8 mouse cellular contexts compared by ENCODE assay signal in the genomic region with DNA sequence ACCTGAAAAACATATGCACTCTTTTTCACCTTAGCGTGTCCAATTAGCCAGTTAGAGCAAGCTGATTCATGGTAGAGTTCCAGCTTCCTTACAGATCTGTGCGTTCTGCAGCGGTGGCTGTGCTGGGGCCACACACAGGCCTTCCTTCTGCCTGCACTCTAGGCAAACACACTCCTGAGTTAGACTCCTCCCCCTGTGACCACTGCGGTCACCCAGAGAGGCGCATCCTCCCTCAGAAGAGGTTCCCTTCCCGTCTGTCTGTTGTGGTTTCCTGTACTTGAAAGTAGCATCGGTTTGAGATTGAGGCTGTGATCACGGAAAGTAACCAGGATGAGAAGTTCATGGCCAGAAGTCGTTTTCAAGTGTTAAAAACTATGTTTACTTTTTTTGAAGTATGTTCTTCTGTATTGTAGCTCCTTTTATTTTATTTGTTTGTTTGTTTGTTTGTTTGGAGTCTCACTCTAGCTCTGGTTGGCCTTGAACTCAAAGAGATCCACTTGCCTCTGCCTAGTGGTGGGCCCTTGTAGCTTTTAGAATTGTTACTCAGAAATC.
DNase-seq lines count a peak whose midpoint lies in the region; TF ChIP-seq lines count a peak whose summit lies in the region.
"Had no signal": no experiment of that assay in that cellular context is flagged by ENCODE, and none has a peak within 500 bp of the region (broad histone marks: within the 10 kb centered on the region; RNA-seq: fewer than 3 reads in every experiment).

No protein-coding gene starts in this region.

- peak; percentile 99 for DNase-seq in 416B (ENCODE audit: low read depth)
- peak; percentile 70 to 76 for DNase-seq in B cell, adult 2 months
- DNase-seq in kidney, postnatal 36 days, result peak; percentile 28 to 38
- peak; percentile 64 to 66 for DNase-seq in monocyte, adult 2 months (ENCODE audit: low read depth in 1 of 2, low spot score in 2 of 2)
- DNase-seq in cerebellum, adult 11 months, result no peak
- no peak for DNase-seq in left cerebral cortex, adult 2 months (ENCODE audit: extremely low spot score in 1 of 2, low spot score in 2 of 2)
- DNase-seq in layer of hippocampus, adult 18-20 months (ENCODE audit: low spot score in 2 of 2), result no peak

- no peak overlapping the region for H3K4me3 ChIP-seq in left cerebral cortex, adult 2 months

- H3K27ac ChIP-seq in left cerebral cortex, adult 2 months, result no peak overlapping the region
- H3K27ac ChIP-seq: macrophage had no signal

- no peak for TF ChIP-seq CTCF in left cerebral cortex, adult 2 months (IDR thresholded peaks at IDR 0.05)

- intact Hi-C loops in left cerebral cortex, adult 2 months (cut with DNase I), result no loop called here

Comparison
In these comparisons a context has a peak if more than half of its experiments do, and no peak if none do; other contexts are left out.
1. DNase-seq: peak in 416B (single experiment), B cell, adult 2 months (2 of 2), kidney, postnatal 36 days (2 of 2) and monocyte, adult 2 months (2 of 2); none in cerebellum, adult 11 months (single experiment), left cerebral cortex, adult 2 months (0 of 2) and layer of hippocampus, adult 18-20 months (0 of 2).